Mouse (Mus musculus) liver, adult 2 months (tissue): ENCODE results near the gene Spin1. TPM values are rescaled to one million over a fixed set of nuclear protein-coding genes. Genes with fewer than 3 reads are reported as not detected.

Source experiments
- DNase-seq: peaks from one replicate; pipeline ENCODE4 v3.0.0-alpha.2; 2011; ENCODE audit warnings: low read depth, low spot score; ENCODE audit errors: extremely low read depth
- H3K27ac ChIP-seq: fragments of 200-500 bp; replicated peaks from 2 replicates; pipeline ENCODE4 v1.5.1; 2012; ENCODE audit warnings: low read depth, mild to moderate bottlenecking, control low read depth, inconsistent platforms, low read length; ENCODE audit not compliant: insufficient read depth
- H3K27me3 ChIP-seq: fragments of 200-500 bp; 2 replicates; pipeline ENCODE4 v1.6.1; 2012; ENCODE audit warnings: mild to moderate bottlenecking, moderate library complexity, low read length, inconsistent platforms; ENCODE audit not compliant: control insufficient read depth, insufficient read depth
- H3K36me3 ChIP-seq: fragments of 200-500 bp; 2 replicates; pipeline ENCODE4 v1.6.1; 2012; ENCODE audit warnings: low read length, inconsistent platforms; ENCODE audit not compliant: control insufficient read depth, insufficient read depth
- H3K4me1 ChIP-seq: fragments of 200-500 bp; 2 replicates; pipeline ENCODE4 v1.6.1; 2011; ENCODE audit warnings: low read length; ENCODE audit not compliant: control insufficient read depth, insufficient read depth
- H3K4me3 ChIP-seq: fragments of 200-500 bp; 2 replicates; pipeline ENCODE4 v1.5.1; 2011; ENCODE audit warnings: low read depth, mild to moderate bottlenecking, control low read depth, low read length, moderate library complexity; ENCODE audit not compliant: insufficient read depth
- H3K79me2 ChIP-seq: fragments of 200-500 bp; 2 replicates; pipeline ENCODE4 v1.6.1; 2012; ENCODE audit warnings: inconsistent platforms, mild to moderate bottlenecking, low read length, moderate library complexity; ENCODE audit not compliant: control insufficient read depth, insufficient read depth
- H3K9ac ChIP-seq: fragments of 200-500 bp; 2 replicates; pipeline ENCODE4 v1.6.1; 2012; ENCODE audit warnings: low read depth, mild to moderate bottlenecking, control low read depth, inconsistent platforms, low read length
- CTCF ChIP-seq: fragments of 200-500 bp; IDR thresholded peaks from 2 replicates; pipeline ENCODE4 v1.5.1; 2011; ENCODE audit warnings: low read depth, low read length, control low read depth
- POLR2A ChIP-seq: fragments of 200-500 bp; IDR thresholded peaks from 2 replicates; pipeline ENCODE4 v1.6.1; 2011; ENCODE audit warnings: low read length, control low read depth; ENCODE audit not compliant: insufficient read depth; ENCODE audit errors: extremely low read depth
- WGBS: fragments of 180-500 bp; shearing (Covaris S2); methylation state at CpG from one replicate; pipeline ENCODE4 v1.1.7; 2018; 5-methylcytosine and 5-hydroxymethylcytosine counted together
- polyA plus RNA-seq: library from polyadenylated mRNA; depleted of rRNA; stranded (reverse); fragments of >200 nt; gene quantifications from 2 replicates; pipeline ENCODE4 v1.2.3, GENCODE M21; 2012
- total RNA-seq: library from RNA; depleted of rRNA; stranded (reverse); fragments of >200 nt; gene quantifications from 2 replicates; pipeline ENCODE4 v1.2.3, GENCODE M21; 2014

The Spin1 gene
- total and polyA plus RNA-seq, 2 experiments: 17.1 to 39.5 TPM

DNA sequence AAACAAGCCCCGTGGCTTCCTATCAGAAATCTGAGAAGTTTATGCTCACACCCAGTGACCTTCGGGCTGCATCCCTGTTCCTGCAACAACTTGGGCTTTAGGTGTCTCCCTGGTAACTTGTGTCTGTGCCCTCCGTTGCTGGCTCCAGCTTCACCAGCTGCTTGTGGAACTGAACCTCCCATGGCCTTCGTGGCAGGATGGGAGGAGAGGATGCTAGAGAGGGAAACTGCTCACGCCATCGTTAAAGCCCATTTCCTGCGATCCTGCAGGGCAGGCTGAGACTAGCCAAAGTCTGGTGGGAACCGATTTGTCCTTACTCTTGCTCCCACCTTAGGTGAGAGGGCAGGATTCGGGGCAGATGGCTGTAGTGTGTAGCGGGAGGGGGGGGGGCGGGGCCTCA, 66.0 kb downstream of the Spin1 start:
- WGBS: 72% methylated on average over 11 of the region's 11 CpGs
- no peaks in the 10 kb centered on the region for H3K4me1 ChIP-seq
- no peaks in the 10 kb centered on the region for H3K79me2 ChIP-seq
- DNase-seq: no peak
- no peaks in the 10 kb centered on the region for H3K36me3 ChIP-seq
- TF ChIP-seq CTCF (no peak), POLR2A (no peak)
- H3K27me3 ChIP-seq: no peaks in the 10 kb centered on the region
- no peak overlapping the region for H3K9ac ChIP-seq
- no peak overlapping the region for H3K4me3 ChIP-seq
- H3K27ac ChIP-seq: no peak overlapping the region

DNA sequence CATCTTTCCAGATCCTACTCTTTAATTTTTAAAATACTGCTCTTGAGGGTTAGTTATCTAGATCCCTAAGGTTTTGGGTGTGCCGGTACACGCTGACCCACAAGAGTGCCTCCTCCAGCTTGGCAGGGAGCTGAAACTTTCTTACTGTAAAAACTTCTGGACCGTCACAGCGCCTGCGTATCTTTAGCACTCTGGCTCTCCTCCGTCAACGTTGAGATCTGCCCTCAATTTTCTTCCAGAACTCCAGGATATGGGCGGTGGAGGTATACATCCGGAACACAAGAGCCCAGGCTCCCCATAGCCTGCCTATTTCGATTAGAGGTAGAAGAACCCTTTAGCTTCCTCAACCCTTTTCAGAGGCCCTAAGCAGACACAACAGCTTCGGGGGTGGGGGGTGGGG, 69.5 kb downstream of the Spin1 start:
- no peak overlapping the region for H3K27ac ChIP-seq
- H3K36me3 ChIP-seq: no peaks in the 10 kb centered on the region
- no peaks in the 10 kb centered on the region for H3K27me3 ChIP-seq
- no peaks in the 10 kb centered on the region for H3K79me2 ChIP-seq
- H3K4me3 ChIP-seq: no peak overlapping the region
- no peaks in the 10 kb centered on the region for H3K4me1 ChIP-seq
- 41% methylated on average over 11 of the region's 11 CpGs for WGBS
- TF ChIP-seq CTCF: no peak
- no peak for TF ChIP-seq POLR2A
- H3K9ac ChIP-seq: no peak overlapping the region
- DNase-seq: no peak

DNA sequence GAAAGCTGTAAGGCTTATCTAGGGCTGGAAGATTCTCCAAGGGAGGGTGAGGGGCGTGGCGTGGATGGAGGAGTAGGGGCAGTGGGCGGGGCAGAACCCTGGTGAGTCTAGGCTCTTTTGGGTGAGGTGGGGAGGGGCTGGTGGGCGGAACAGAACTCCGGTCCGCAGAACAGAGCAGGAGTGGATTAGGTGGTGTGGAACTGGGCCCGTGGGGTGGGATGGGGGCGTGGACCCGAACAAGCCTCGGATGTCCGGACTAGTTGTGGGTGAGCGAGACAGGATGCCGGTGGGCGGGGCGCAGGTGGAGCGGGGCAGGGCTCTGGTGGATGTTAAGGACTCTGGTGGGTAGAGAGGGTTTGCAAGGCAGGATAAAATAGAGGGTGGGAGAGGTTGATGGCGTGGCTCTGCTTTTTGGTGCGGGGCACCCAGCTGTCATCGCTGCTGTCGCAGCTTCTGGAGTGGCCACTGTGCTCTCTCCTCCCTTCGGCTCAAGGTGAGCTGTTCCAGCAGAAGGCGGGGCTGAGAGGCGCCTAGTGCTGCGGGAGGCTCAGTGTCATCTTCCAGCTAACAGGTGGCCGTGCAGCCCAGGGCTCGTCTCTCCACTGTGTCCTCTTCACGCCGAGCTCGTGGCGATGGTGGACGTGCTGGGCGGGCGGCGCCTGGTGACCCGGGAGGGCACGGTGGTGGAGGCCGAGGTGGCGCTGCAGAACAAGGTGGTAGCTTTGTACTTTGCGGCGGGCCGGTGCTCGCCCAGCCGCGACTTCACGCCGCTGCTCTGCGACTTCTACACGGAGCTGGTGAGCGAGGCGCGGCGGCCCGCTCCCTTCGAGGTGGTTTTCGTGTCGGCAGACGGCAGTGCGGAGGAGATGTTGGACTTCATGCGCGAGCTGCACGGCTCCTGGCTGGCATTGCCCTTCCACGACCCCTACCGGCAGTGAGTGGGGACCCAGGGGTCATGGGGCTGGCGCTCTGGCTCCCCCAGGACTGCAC, 70.3 kb downstream of the Spin1 start, which contains the start of gene Nxnl2:
TSS of gene Nxnl2 (plus strand) at position 332 of the 990 bp plus-strand sequence.
- Histone ChIP-seq H3K27me3 (no peaks in the 10 kb centered on the region), H3K4me3 (peak within 1 kb of the TSS; percentile 46), H3K36me3 (no peaks in the 10 kb centered on the region), H3K79me2 (no peaks in the 10 kb centered on the region), H3K27ac (no peak within 1 kb of the TSS), H3K4me1 (no peaks in the 10 kb centered on the region), H3K9ac (peak within 1 kb of the TSS; percentile 43)
- WGBS: 3% methylated on average over 64 of the region's 64 CpGs
- peak; percentile 72 for TF ChIP-seq CTCF
- TF ChIP-seq POLR2A: no peak
- DNase-seq: peak; percentile 20

DNA sequence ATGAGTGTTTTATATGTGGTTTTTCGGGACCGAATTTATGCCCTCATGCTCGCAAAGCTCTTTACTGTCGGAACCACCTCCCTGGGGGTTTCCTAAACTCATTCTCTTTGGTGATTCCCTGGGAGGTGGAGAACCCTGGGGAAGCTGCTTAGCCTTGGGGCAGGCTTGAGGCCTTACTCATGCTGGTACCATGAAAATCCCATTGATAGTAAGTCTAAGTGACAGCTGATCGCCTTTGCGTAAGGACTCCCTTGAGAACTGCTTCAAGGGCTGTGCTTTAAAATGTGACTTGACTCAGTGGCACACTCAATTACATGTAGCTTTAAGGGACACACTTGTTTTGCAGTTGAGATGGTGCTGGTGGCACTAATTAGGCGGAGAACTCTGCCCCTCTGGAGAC, 71.9 kb downstream of the Spin1 start:
- H3K27me3 ChIP-seq: no peaks in the 10 kb centered on the region
- H3K4me3 ChIP-seq: no peak overlapping the region
- DNase-seq: no peak
- no peaks in the 10 kb centered on the region for H3K36me3 ChIP-seq
- no peaks in the 10 kb centered on the region for H3K4me1 ChIP-seq
- WGBS: 97% methylated on average over 7 of the region's 7 CpGs
- no peak overlapping the region for H3K27ac ChIP-seq
- no peak for TF ChIP-seq POLR2A
- no peak for TF ChIP-seq CTCF
- no peaks in the 10 kb centered on the region for H3K79me2 ChIP-seq
- H3K9ac ChIP-seq: no peak overlapping the region

DNA sequence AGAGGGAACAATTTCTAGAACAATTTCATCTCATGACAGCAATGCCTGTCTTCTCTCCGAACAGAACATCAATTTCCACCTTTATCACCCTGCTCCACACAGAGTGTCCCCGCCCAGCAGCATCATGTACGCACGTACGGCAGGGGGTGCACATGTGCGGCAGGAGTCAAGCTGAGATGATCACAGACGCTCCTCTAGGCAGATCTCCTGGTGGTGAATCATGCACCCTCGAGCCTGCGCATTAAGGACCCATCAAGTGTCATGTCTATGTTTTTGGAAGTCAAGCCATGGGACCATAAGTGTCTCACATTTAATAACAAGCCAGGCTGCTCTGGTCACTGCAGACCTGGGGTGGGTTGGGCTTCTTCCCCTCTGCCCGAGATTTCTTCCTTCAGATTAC, 78.3 kb downstream of the Spin1 start:
- 87% methylated on average over 10 of the region's 10 CpGs for WGBS

DNA sequence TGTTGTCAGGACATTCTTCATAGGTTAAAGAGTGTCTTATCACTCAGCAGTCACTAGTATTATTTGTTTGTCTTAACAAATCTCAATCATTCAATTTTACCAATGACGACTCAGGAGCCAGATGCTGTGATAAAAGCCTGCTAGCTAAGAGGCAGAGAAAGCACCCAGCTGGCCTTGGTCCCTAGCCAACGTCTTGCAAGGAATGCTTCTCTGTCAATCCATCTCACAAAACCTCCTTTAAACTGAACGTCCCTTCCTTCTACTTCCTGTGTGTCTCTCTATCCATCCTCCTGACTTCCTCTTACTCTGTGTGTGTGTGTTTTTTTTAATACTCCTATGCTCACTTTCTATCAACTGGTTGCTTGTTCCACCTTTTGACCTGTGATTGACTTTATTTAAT, 78.7 kb downstream of the Spin1 start:
- Histone ChIP-seq H3K4me1 (no peaks in the 10 kb centered on the region), H3K27me3 (0 out of 2 replicates have a peak, but pooled peaks cover 2% of the 10 kb centered on the region), H3K36me3 (no peaks in the 10 kb centered on the region), H3K79me2 (no peaks in the 10 kb centered on the region), H3K27ac (no peak overlapping the region), H3K9ac (no peak overlapping the region), H3K4me3 (no peak overlapping the region)
- no peak for DNase-seq
- WGBS: 49% methylated on average over 3 of the region's 3 CpGs
- no peak for TF ChIP-seq POLR2A
- no peak for TF ChIP-seq CTCF

More for the DNA sequence above, 78.3 kb downstream of the Spin1 start:
- Histone ChIP-seq H3K27ac (no peak overlapping the region), H3K4me3 (no peak overlapping the region), H3K27me3 (0 out of 2 replicates have a peak, but pooled peaks cover 2% of the 10 kb centered on the region), H3K4me1 (no peaks in the 10 kb centered on the region), H3K9ac (no peak overlapping the region), H3K79me2 (no peaks in the 10 kb centered on the region), H3K36me3 (no peaks in the 10 kb centered on the region)
- TF ChIP-seq CTCF (no peak), POLR2A (no peak)
- DNase-seq: no peak
